Mouse (Mus musculus) neural tube, embryonic 15.5 days (tissue): Measurements from ENCODE around the gene Adam25. TPM values are rescaled to one million over a fixed set of nuclear protein-coding genes. Genes with fewer than 3 reads are reported as not detected.
"Not testable (repeated sequence)": the region's sequence is repeated elsewhere in the genome, so short reads cannot be mapped to it uniquely, and the experiment has no call there.

ENCODE experiments used
- ATAC-seq: fragments of 200-750 bp; cut with Nextera tagmentation; 2 replicates; pipeline ENCODE4 v1.8.0; 2017; ENCODE audit warnings: mild to moderate bottlenecking, moderate TSS enrichment, moderate library complexity; ENCODE audit not compliant: low FRiP score
- H3K27ac ChIP-seq: fragments of 300-500 bp; sonication (generic); replicated peaks from 2 replicates; pipeline ENCODE4 v1.5.1; 2015; ENCODE audit warnings: mild to moderate bottlenecking, inconsistent platforms
- H3K27me3 ChIP-seq: fragments of 300-500 bp; sonication (generic); replicated peaks from 2 replicates; pipeline ENCODE4 v1.6.1; 2015; ENCODE audit warnings: inconsistent platforms
- H3K36me3 ChIP-seq: fragments of 300-500 bp; sonication (generic); 2 replicates; pipeline ENCODE4 v1.6.1; 2015; ENCODE audit warnings: inconsistent platforms
- H3K4me1 ChIP-seq: fragments of 300-500 bp; sonication (generic); 2 replicates; pipeline ENCODE4 v1.6.1; 2015; ENCODE audit warnings: inconsistent platforms
- H3K4me2 ChIP-seq: fragments of 300-500 bp; sonication (generic); 2 replicates; pipeline ENCODE4 v1.6.1; 2015; ENCODE audit warnings: inconsistent platforms, mild to moderate bottlenecking, moderate library complexity
- H3K4me3 ChIP-seq: fragments of 300-500 bp; sonication (generic); replicated peaks from 2 replicates; pipeline ENCODE4 v1.5.1; 2015; ENCODE audit warnings: mild to moderate bottlenecking, inconsistent platforms
- H3K9ac ChIP-seq: fragments of 300-500 bp; sonication (generic); replicated peaks from 2 replicates; pipeline ENCODE4 v1.6.1; 2015; ENCODE audit warnings: mild to moderate bottlenecking, inconsistent platforms
- H3K9me3 ChIP-seq: fragments of 300-500 bp; sonication (generic); replicated peaks from 2 replicates; pipeline ENCODE4 v1.6.1; 2016; ENCODE audit warnings: inconsistent platforms
- WGBS: fragments of 180-500 bp; shearing (Covaris S2); methylation state at CpG from one replicate; pipeline ENCODE4 v1.1.7; 2015; ENCODE audit warnings: mixed read lengths; 5-methylcytosine and 5-hydroxymethylcytosine counted together
- polyA plus RNA-seq: library from polyadenylated mRNA; unstranded; fragments of >200 nt; fragmentation: Nextera tagmentation; extraction: Ambion mirVana; gene quantifications from 2 replicates; pipeline ENCODE4 v1.2.1, GENCODE M21; 2015

Gene Adam25
- not detected in 2 replicates for polyA plus RNA-seq

DNA sequence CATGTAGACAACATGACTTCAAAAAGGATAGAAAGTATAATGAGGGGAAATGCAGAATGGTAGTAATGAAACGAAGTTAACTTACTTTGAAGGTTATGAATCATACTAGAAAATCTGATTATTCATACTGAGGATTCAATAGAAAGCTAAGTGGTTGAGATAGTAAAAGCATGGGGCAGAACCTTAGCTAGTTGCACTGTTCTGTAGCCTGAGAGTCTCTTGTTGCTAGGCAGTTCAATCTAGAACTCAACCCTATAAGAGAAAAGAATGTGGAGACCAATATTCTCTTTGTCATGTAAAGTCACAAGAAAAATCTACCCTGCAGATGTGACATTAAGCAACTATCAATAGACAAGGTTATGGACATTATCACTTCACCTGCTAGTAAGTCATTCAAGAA is at the start of gene Adam25:
Adam25 (plus strand) TSS at position 301 of the 400 bp plus-strand sequence.
- H3K9me3 ChIP-seq, ATAC-seq, H3K4me2 ChIP-seq, H3K9ac ChIP-seq, H3K4me3 ChIP-seq, H3K4me1 ChIP-seq, H3K27ac ChIP-seq, H3K36me3 ChIP-seq, H3K27me3 ChIP-seq: not testable (repeated sequence)
- 63% methylated on average over 1 of the region's 1 CpGs for WGBS

DNA sequence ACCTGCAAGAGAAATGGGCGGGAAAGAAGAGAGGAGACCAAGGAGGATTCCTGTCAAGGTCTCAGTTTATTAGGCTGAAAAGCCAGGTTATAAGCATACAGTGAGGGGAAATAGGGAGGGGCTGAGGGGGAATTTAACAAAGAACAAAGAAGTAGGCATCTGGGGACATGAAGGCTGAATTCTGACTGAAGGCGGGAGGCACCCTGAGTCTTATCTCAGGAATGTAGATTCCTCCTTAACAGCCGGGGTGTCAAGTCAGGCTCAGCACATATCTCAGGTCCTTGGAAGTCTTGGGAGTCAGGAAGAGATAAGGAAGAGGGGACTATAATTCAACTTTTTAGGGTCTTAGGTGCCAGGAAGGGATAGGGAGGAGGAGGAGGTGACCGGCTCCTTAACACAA is 36.6 kb upstream of the Adam25 start:
- H3K4me2 ChIP-seq, H3K27me3 ChIP-seq, ATAC-seq, H3K9me3 ChIP-seq, H3K9ac ChIP-seq, H3K36me3 ChIP-seq, H3K27ac ChIP-seq, H3K4me3 ChIP-seq, H3K4me1 ChIP-seq: not testable (repeated sequence)
- 98% methylated on average over 4 of the region's 4 CpGs for WGBS

DNA sequence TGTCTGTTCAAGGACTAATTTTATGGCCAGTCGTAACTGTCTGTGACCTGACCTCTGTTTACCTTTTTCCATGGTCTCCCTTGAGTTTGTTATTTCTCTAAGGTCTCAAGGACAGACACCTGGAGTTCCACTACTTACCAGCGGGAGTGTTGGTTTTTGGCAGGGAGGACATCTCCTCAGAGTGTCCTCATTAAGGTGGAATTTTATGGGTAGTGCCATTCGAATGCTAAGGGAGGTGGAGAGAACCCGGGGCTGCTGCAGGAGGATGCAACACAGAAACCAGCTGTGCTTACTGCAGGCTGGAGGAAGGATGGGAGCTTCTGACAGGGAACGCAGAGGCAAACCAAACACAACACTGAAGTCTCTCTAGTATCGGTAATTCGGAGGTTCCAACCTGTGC is 36.0 kb upstream of the Adam25 start:
- WGBS = 84% methylated on average over 7 of the region's 7 CpGs
- H3K27ac ChIP-seq = no peak overlapping the region
- no peaks in the 10 kb centered on the region for H3K27me3 ChIP-seq
- H3K4me2 ChIP-seq = no peak overlapping the region
- H3K9ac ChIP-seq = no peak overlapping the region
- no peaks in the 10 kb centered on the region for H3K9me3 ChIP-seq
- ATAC-seq = no peak
- no peak overlapping the region for H3K4me3 ChIP-seq
- no peaks in the 10 kb centered on the region for H3K4me1 ChIP-seq
- H3K36me3 ChIP-seq = no peaks in the 10 kb centered on the region

DNA sequence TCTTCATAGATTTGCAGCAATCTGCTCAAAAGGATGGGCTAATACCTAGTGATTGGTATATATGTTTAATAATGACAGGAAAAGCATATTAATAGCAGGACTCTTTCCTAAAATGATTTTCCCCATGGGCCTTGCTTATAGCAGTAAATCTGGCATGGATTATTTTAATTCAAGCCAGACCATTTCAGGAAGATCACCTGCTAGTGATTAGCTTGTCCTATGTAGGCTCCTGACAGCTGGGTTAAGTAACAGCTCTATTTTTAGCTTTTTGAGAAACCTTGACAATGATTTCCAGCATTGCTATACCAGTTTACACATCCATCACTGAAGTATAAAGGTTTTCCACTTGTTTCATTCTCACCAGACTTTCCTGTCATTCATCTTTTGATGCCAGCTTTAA is 31.3 kb downstream of the Adam25 start:
- H3K4me1 ChIP-seq = no peaks in the 10 kb centered on the region
- H3K27ac ChIP-seq = no peak overlapping the region
- no peak for ATAC-seq
- H3K9me3 ChIP-seq = no peaks in the 10 kb centered on the region
- no peak overlapping the region for H3K9ac ChIP-seq
- H3K4me2 ChIP-seq = no peak overlapping the region
- H3K36me3 ChIP-seq = no peaks in the 10 kb centered on the region
- no peak overlapping the region for H3K4me3 ChIP-seq
- H3K27me3 ChIP-seq = no peaks in the 10 kb centered on the region

DNA sequence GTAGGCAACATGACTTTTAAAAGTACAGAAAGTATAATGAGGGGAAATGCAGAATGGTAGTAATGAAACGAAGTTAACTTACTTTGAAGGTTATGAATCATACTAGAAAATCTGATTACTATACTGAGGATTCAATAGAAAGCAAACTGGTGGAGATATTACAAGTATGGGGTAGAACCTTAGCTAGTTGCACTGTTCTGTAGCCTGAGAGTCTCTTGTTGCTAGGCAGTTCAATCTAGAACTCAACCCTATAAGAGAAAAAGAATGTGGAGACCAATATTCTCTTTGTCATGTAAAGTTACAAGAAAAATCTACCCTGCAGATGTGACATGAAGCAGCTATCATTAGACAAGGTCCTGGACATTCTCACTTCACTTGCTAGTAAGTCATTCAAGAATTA is 41.0 kb downstream of the Adam25 start, which contains the start of gene Adam20:
Adam20 (plus strand) TSS at position 301 of the 400 bp plus-strand sequence.
- H3K27ac ChIP-seq, H3K4me1 ChIP-seq, H3K9ac ChIP-seq, H3K4me3 ChIP-seq, ATAC-seq, H3K4me2 ChIP-seq, H3K9me3 ChIP-seq, H3K27me3 ChIP-seq, H3K36me3 ChIP-seq: not testable (repeated sequence)
- WGBS = 83% methylated on average over 1 of the region's 1 CpGs

DNA sequence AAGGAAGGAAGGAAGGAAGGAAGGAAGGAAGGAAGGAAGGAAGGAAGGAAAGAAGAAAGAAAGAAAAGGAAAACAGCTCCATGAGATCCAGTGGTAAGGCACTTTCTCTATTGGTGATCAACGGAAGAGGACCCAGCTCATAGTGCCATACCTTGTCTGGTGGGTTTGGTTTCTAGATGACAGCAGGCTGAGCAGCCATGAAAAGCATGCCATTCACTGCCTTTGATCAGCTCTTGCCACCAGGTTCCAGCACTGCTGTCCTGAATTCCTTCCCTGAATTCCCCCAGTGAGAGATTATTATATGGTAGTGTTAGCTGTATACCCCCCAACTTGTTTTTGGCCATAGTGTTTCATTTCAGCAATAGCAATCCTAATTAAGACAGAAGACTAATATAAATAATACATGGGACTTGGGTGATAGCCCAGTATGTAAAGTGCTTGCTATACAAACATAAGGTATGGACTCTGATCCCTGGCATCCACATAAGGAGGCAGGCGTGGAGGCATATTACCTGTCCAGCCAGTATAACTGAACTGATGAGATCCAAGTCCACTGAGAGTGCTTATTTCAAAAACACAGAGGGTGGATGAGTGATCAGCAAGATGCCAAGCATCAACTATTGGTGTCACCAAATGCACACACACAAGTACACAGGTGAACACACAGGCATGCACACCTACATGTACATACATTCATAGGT is 51.5 kb downstream of the Adam25 start:
- WGBS = 82% methylated on average over 2 of the region's 2 CpGs
- Histone ChIP-seq H3K36me3 (no peaks in the 10 kb centered on the region), H3K9ac (no peak overlapping the region), H3K4me1 (no peaks in the 10 kb centered on the region), H3K4me2 (no peak overlapping the region), H3K27me3 (no peaks in the 10 kb centered on the region), H3K27ac (no peak overlapping the region), H3K4me3 (no peak overlapping the region), H3K9me3 (no peaks in the 10 kb centered on the region)
- no peak for ATAC-seq

Other genes with a start within 250 kb of the Adam25 start
- gene Adam24, start 77.1 kb upstream of the Adam25 start, polyA plus RNA-seq = not detected in 2 replicates
- not detected in 2 replicates for gene Adam20, start 41.1 kb downstream of the Adam25 start, polyA plus RNA-seq
- not detected in 2 replicates for gene Adam39, start 70.8 kb downstream of the Adam25 start, polyA plus RNA-seq